Mouse (Mus musculus) limb, embryonic 11.5 days (tissue): ENCODE results near the gene Surf6. TPM values are rescaled to one million over a fixed set of nuclear protein-coding genes. Genes with fewer than 3 reads are reported as not detected.

Experiments used
- ATAC-seq: fragments of 200-750 bp; cut with Nextera tagmentation; 2 replicates; pipeline ENCODE4 v1.8.0; 2017; ENCODE audit warnings: low read depth; ENCODE audit not compliant: insufficient number of reproducible peaks, low FRiP score, low TSS enrichment
- DNase-seq: peaks from one replicate; pipeline ENCODE4 v3.0.0-alpha.2; 2015; ENCODE audit warnings: low spot score
- H3K27ac ChIP-seq: fragments of 300-500 bp; sonication (generic); replicated peaks from 2 replicates; pipeline ENCODE4 v1.5.1; 2014; ENCODE audit warnings: low read depth, mild to moderate bottlenecking, low read length
- H3K27me3 ChIP-seq: fragments of 300-500 bp; sonication (generic); 2 replicates; pipeline ENCODE4 v1.6.1; 2014; ENCODE audit warnings: mild to moderate bottlenecking, low read length, mixed read lengths; ENCODE audit not compliant: control insufficient read depth, insufficient read depth
- H3K36me3 ChIP-seq: fragments of 300-500 bp; sonication (generic); 2 replicates; pipeline ENCODE4 v1.6.1; 2014; ENCODE audit warnings: mild to moderate bottlenecking, low read length, moderate library complexity, mixed read lengths; ENCODE audit not compliant: control insufficient read depth, insufficient read depth
- H3K4me1 ChIP-seq: fragments of 300-500 bp; sonication (generic); 2 replicates; pipeline ENCODE4 v1.6.1; 2014; ENCODE audit warnings: low read length, mixed read lengths; ENCODE audit not compliant: control insufficient read depth, insufficient read depth
- H3K4me2 ChIP-seq: fragments of 300-500 bp; sonication (generic); 2 replicates; pipeline ENCODE4 v1.6.1; 2014; ENCODE audit warnings: low read depth, mild to moderate bottlenecking, moderate library complexity; ENCODE audit not compliant: severe bottlenecking
- H3K4me3 ChIP-seq: fragments of 300-500 bp; sonication (generic); 2 replicates; pipeline ENCODE4 v1.5.1; 2014; ENCODE audit warnings: low read depth, low read length
- H3K9ac ChIP-seq: fragments of 300-500 bp; sonication (generic); 2 replicates; pipeline ENCODE4 v1.6.1; 2014; ENCODE audit warnings: mild to moderate bottlenecking, low read length
- H3K9me3 ChIP-seq: fragments of 300-500 bp; sonication (generic); 2 replicates; pipeline ENCODE4 v1.6.1; 2016; ENCODE audit warnings: low read length; ENCODE audit not compliant: control insufficient read depth
- WGBS: fragments of 180-500 bp; shearing (Covaris S2); extraction: QIAGEN DNeasy Blood & Tissue Kit; methylation state at CpG from one replicate; pipeline ENCODE4 v1.1.7; 2014; 5-methylcytosine and 5-hydroxymethylcytosine counted together
- polyA plus RNA-seq: library from polyadenylated mRNA; unstranded; fragments of >200 nt; fragmentation: Nextera tagmentation; extraction: Ambion mirVana; gene quantifications from 2 replicates; pipeline ENCODE4 v1.2.1, GENCODE M21; 2014

Gene Surf6
- polyA plus RNA-seq, 1 experiment from 2014 or later: 15.2 TPM

DNA sequence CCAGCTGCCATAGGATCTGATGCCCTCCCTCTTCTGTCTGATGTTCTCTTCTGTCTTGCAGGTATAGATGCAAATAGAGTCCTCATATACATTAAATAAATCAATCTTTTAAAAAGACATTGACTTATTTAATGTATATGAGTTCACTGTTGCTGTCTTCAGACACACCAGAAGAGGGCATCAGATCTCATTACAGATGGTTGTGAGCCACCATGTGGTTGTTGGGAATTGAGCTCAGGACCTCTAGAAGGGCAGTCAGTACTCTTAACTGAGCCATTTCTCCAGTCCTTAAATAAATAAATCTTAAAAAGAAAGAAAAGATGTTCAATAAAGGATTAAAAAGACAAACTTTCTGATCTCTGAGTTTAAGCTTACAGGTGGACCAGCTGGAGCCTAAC, 6.7 kb upstream of the Surf6 start:
- H3K27ac ChIP-seq: no peak overlapping the region
- ATAC-seq: no peak

DNA sequence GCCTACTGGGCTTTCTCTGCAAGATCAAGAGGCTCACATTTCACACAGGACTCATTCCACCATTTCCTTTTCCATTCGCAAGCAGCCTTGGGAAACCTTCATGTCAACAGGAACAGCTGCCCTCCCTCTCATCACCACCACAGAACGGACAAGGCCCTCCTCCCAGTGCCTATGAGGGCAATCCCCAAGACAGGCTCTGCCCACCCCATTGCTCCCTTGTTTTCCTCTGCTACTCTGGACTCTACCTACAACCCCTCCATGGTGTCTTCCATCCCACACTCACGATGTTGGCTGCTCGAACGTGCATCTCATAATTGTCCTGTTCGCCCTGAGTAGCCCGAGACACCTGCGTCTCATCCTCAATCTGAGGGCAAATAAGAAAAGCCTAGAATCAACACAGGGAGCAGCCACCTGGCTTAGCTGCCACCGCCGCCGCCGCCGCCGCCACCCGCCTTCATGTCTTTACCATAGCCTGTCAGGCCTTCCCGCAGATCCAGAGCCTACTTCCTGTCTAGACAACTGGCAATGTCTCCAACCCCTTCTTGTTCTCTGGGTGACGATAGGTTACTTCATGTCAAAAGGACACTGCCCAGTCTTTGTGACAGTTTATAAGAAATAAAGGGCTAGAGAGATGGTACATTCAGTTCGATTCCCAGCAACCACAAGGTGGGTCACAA, 6.2 kb upstream of the Surf6 start:
- Histone ChIP-seq H3K27ac (no peak overlapping the region), H3K27me3 (no peaks in the 10 kb centered on the region), H3K4me2 (peak overlapping the region; percentile 60), H3K4me3 (peak overlapping the region; percentile 90), H3K9ac (peak overlapping the region; percentile 22; the same call in 1 of the 2 replicates), H3K9me3 (no peaks in the 10 kb centered on the region), H3K36me3 (peaks cover 32% of the 10 kb centered on the region), H3K4me1 (peaks cover 17% of the 10 kb centered on the region)
- ATAC-seq (no peak), DNase-seq (no peak)
- 87% methylated on average over 18 of the region's 18 CpGs for WGBS

More for the DNA sequence above, 6.7 kb upstream of the Surf6 start:
- peaks cover 32% of the 10 kb centered on the region for H3K36me3 ChIP-seq
- peak overlapping the region; percentile 81 for H3K9ac ChIP-seq
- peak overlapping the region; percentile 90 for H3K4me3 ChIP-seq
- no peaks in the 10 kb centered on the region for H3K27me3 ChIP-seq
- H3K4me2 ChIP-seq: peak overlapping the region; percentile 60
- no peak for DNase-seq
- peaks cover 15% of the 10 kb centered on the region for H3K4me1 ChIP-seq
- H3K9me3 ChIP-seq: no peaks in the 10 kb centered on the region

DNA sequence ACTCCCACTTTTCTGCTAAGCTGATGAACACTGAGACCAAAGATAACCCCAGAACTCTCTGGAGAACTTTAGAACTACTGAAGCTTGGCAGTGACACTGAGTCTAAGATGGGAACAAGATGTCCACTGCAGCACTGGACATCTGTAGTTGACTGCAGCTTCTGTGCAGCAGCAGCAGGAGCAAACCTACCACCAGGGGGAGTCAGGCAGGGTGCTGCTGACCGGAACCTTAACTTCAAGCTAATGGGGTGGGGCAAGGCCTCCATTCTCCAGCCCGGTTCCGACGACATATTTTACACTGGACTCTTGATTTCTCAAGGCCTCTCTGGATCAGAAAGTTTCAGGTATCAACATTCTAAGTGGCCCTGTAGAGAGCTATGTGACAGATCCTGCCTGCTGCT, 4.4 kb upstream of the Surf6 start:
- Histone ChIP-seq H3K27ac (no peak overlapping the region), H3K36me3 (peaks cover 20% of the 10 kb centered on the region), H3K4me1 (peaks cover 21% of the 10 kb centered on the region), H3K9me3 (no peaks in the 10 kb centered on the region), H3K27me3 (no peaks in the 10 kb centered on the region), H3K4me2 (no peak overlapping the region), H3K9ac (no peak overlapping the region), H3K4me3 (no peak overlapping the region)
- ATAC-seq (no peak), DNase-seq (peak; percentile 58)
- WGBS: 67% methylated on average over 4 of the region's 4 CpGs

DNA sequence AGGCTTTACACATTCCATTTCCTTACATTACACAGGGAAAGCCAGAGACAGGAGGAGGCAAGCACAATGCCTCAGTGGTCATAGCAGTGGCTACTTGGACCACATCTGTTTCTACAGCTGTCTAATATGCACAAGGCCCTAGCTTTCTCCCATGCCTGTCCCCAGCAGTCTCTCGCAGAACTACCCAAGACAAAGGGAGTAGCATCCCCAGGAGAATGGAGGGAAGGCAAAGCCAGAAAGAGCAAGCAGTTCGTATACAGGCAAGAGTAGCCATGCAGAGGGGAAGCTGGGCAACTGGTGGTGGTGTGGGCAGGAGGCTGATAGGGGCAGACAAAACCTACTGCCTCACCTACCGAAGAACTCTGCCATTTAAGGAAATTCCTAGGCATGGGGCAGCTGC, 3.8 kb upstream of the Surf6 start:
- peaks cover 21% of the 10 kb centered on the region for H3K4me1 ChIP-seq
- no peak overlapping the region for H3K9ac ChIP-seq
- H3K27me3 ChIP-seq: no peaks in the 10 kb centered on the region
- H3K4me3 ChIP-seq: no peak overlapping the region
- no peak for ATAC-seq
- no peak for DNase-seq
- no peak overlapping the region for H3K27ac ChIP-seq
- WGBS: 91% methylated on average over 3 of the region's 3 CpGs
- no peaks in the 10 kb centered on the region for H3K9me3 ChIP-seq
- H3K4me2 ChIP-seq: no peak overlapping the region
- H3K36me3 ChIP-seq: peaks cover 18% of the 10 kb centered on the region

DNA sequence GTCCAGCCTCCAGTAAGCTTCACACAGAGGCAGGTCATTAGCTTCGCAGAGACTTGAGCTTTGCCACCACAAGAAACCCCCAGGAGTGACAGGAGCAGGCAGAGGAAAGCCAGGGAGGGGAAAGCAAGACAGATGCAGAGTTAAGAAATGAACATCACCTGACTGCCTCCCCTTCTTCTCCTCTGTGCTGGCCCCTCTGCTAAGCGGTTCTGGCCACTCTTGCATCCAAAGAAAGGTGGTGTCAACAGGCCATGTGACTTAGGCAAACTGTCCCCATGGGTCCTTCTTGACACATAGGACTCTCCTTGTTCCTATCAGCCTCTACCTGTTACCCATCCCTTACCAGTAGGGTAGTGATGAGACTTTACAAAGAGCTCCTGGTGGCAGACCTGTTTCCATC, 3.3 kb upstream of the Surf6 start:
- no peaks in the 10 kb centered on the region for H3K27me3 ChIP-seq
- WGBS: 89% methylated on average over 2 of the region's 2 CpGs
- no peak overlapping the region for H3K4me3 ChIP-seq
- no peak for ATAC-seq
- peaks cover 18% of the 10 kb centered on the region for H3K36me3 ChIP-seq
- no peak overlapping the region for H3K9ac ChIP-seq
- H3K4me1 ChIP-seq: peaks cover 21% of the 10 kb centered on the region
- H3K9me3 ChIP-seq: no peaks in the 10 kb centered on the region
- no peak overlapping the region for H3K27ac ChIP-seq
- H3K4me2 ChIP-seq: no peak overlapping the region
- no peak for DNase-seq

DNA sequence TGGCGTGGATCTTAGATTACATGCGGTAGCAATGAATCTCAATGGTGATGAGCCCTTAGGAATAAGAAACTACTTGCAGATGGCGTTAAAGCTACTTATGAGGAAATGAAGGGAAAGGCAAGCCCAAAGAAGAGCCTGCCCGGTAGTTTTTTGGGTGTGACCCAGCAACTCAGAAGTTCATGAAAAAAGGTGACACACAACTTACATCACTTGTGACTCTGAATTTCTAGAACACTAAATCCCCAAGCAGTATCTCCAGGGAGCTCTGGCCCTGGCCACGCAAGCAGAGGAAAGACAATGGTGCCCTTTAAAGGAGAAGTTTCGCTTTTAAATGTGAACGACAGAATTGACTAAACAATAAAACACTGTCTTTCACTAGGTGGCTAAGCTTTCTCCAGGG, 632 bp upstream of the Surf6 start:
- H3K27ac ChIP-seq: peak overlapping the region; percentile 77
- peak overlapping the region; percentile 91 for H3K4me3 ChIP-seq
- no peak for DNase-seq
- H3K9ac ChIP-seq: peak overlapping the region; percentile 58
- no peaks in the 10 kb centered on the region for H3K27me3 ChIP-seq
- H3K9me3 ChIP-seq: no peaks in the 10 kb centered on the region
- H3K4me2 ChIP-seq: peak overlapping the region; percentile 81
- no peak for ATAC-seq
- 20% methylated on average over 7 of the region's 7 CpGs for WGBS
- peaks cover 10% of the 10 kb centered on the region; the same call in 1 of the 2 replicates for H3K4me1 ChIP-seq
- peaks cover 31% of the 10 kb centered on the region for H3K36me3 ChIP-seq

DNA sequence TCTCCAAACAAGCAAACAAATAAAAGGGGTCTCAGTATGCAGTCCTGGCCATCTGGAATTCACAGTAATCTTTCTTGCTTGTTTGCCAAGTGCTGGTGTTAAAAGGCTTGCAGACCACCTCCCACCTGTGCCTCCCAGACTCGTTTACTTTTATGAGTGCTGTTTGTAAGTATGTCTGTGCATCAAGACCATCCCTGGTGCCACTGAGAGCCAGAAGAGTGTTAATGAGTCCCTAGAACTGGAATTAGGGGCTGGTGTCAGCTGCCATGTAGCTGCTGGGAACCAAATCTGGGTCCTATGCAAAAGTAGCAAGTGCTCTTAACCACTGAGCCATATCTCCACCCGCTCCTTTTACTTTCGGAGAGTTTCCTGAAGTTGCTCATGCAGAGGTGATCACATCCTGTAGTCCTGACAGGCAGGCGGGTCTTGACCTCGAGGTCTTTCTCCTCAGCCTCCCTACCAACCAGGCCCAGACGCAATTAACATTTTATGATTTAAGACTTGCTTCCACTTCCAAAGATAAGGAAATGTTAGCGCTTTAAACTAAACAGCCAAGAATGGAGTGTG, 762 bp downstream of the Surf6 start:
- peak overlapping the region; percentile 62 for H3K9ac ChIP-seq
- peak overlapping the region; percentile 81 for H3K4me2 ChIP-seq
- ATAC-seq: no peak
- peak overlapping the region; percentile 91 for H3K4me3 ChIP-seq
- H3K36me3 ChIP-seq: peaks cover 26% of the 10 kb centered on the region
- H3K27ac ChIP-seq: no peak overlapping the region
- H3K27me3 ChIP-seq: no peaks in the 10 kb centered on the region
- 6% methylated on average over 7 of the region's 7 CpGs for WGBS
- no peak for DNase-seq
- H3K9me3 ChIP-seq: no peaks in the 10 kb centered on the region
- H3K4me1 ChIP-seq: peaks cover 10% of the 10 kb centered on the region; the same call in 1 of the 2 replicates

DNA sequence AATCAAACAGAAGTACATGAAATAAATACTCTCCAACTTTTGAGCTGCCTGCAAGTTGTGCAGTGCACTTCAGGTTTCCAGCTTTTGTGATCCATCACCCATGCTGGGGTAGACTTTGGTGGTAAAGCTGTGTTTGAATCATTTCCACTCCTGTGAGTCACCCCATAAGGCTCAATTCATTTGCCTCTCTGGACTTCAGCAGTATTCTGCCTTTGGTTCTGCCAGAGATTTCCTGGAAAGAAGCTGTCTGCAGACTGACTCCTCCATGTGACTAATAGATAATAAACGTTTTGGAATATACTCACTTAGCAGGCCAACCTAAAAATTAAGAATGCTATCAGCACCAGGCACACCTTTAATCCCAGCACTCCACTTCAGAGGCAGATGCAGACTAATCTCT, 1.9 kb downstream of the Surf6 start:
- DNase-seq (no peak), ATAC-seq (no peak)
- Histone ChIP-seq H3K9ac (no peak overlapping the region), H3K36me3 (peaks cover 25% of the 10 kb centered on the region), H3K9me3 (no peaks in the 10 kb centered on the region), H3K4me2 (no peak overlapping the region), H3K27ac (no peak overlapping the region), H3K4me3 (no peak overlapping the region), H3K27me3 (no peaks in the 10 kb centered on the region), H3K4me1 (peaks cover 10% of the 10 kb centered on the region; the same call in 1 of the 2 replicates)
- 91% methylated on average over 1 of the region's 1 CpGs for whole genome bisulfite sequencing
